Mouse (Mus musculus): ENCODE data around the gene 1700017D01Rik. TPM values are rescaled to one million over a fixed set of nuclear protein-coding genes. Genes with fewer than 3 reads are reported as not detected.

The 1700017D01Rik gene
- total RNA-seq, 2 experiments from 2014 or later, result not detected

DNA sequence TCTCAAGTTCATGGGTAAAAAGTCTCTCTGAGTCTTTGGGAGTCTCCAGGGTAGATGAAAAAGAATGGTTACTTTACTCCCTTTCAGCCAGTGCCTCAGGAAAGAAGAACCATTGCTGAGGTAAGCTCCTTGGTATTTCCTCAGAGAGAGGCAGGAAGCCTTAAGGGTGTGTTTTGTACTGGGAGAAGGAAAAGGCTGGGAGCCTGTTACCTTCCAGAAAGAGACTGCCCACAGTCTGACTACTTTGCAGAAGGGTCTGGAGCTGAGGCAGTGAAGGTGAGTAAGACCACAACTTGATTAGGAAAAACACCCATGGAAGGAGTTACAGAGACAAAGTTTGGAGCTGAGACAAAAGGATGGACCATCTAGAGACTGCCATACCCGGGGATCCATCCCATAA is 82.2 kb downstream of the 1700017D01Rik start:
- DNase-seq (ENCODE audit: low spot score in 2 of 2), result no peak

- DNase-seq (ENCODE audit: low spot score in 2 of 2), result no peak
Measured at GRCm38 (mm10) chr19:11048009-11048408, 82.7 kb downstream of the 1700017D01Rik start.

Other genes with a start within 250 kb of the 1700017D01Rik start
- 10 to 100 TPM; 36.4 to 37.3 TPM for gene Tmem109, start 248.9 kb downstream of the 1700017D01Rik start, total RNA-seq (2021)
- gene Prpf19, start 235.6 kb downstream of the 1700017D01Rik start, total RNA-seq (2021), result 100 to 1,000 TPM; 191 to 208 TPM
- gene Zp1, start 210.2 kb downstream of the 1700017D01Rik start, total RNA-seq (2021), result not detected
- gene Ptgdr2, start 193.7 kb downstream of the 1700017D01Rik start, total RNA-seq (2021), result under 1 TPM; 0.29 to 0.39 TPM
- 1 to 10 TPM; 9.3 to 9.9 TPM for gene Ccdc86, start 181.6 kb downstream of the 1700017D01Rik start, total RNA-seq (2021)
- gene Ms4a10, start 156.2 kb downstream of the 1700017D01Rik start, total RNA-seq (2021), result not detected
- gene Ms4a15, start 137.6 kb downstream of the 1700017D01Rik start, total RNA-seq (2021), result not detected
- not detected for gene Ms4a18, start 112.8 kb downstream of the 1700017D01Rik start, total RNA-seq (2021)
- not detected for gene Ms4a8a, start 49.8 kb downstream of the 1700017D01Rik start, total RNA-seq (2021)
- not detected for gene 1700025F22Rik, start 34.4 kb upstream of the 1700017D01Rik start, total RNA-seq (2021)
- not detected for gene Ms4a13, start 65.9 kb upstream of the 1700017D01Rik start, total RNA-seq (2021)
- gene Ms4a12, start 101.6 kb upstream of the 1700017D01Rik start, total RNA-seq (2021), result not detected
- gene Ms4a1, start 135.4 kb upstream of the 1700017D01Rik start, total RNA-seq (2021), result under 1 TPM in 1 of 2 experiments, not detected in 1; 0.11 TPM
- gene Ms4a5, start 153.0 kb upstream of the 1700017D01Rik start, total RNA-seq (2021), result not detected
- gene Ms4a14, start 183.6 kb upstream of the 1700017D01Rik start, total RNA-seq (2021), result not detected
- not detected for gene Ms4a7, start 205.3 kb upstream of the 1700017D01Rik start, total RNA-seq (2021)
- 1 to 10 TPM in 1 of 2 experiments, under 1 TPM in 1; 0.89 to 1.7 TPM for gene Ms4a4a, start 244.6 kb upstream of the 1700017D01Rik start, total RNA-seq (2021)